Mouse (Mus musculus): ENCODE results near the gene Ankrd17.
A peak's percentile ranks its signal among the peaks of the same experiment; 100 is the strongest.

Ankrd17 gene

GRCm38 (mm10) chr5:90203168-90203567 is 163.2 kb downstream of the Ankrd17 start:
- DNase-seq: peak; percentile 27 to 50

DNA sequence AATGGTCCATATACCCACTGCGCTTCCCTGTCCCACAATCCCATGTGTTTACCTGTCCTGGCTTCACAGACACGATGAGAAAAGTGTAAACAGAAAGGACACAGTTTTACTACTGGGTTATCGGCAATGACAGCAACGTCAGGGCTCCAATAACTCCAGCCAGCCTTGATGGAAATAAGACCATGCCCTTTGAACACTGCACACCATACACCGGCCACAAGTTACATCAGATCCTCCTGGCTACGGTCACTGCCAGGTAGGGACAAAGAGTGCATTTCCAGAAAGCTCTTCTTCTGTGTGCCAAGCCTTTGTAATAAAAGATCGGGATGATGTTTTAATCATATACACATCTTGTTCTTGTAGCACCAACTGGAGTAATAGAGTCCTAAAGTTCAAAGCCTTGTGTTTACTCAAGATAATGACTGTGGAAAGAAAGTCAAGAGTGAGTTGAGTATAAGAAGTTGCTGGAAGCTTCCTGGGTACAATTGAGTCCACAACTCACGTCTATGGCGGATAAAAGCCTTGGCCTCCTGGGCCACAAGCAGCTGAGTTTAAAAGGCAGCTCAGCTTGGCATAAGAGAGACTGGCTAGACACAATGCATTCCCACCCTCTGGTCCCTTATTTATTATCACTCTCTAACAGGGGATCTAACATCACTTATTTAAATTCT is 163.8 kb downstream of the Ankrd17 start:
- no peak for DNase-seq

- no peak for DNase-seq
Observed at GRCm38 (mm10) chr5:90199922-90200632, 166.3 kb downstream of the Ankrd17 start.

- peak; percentile 33 to 57 for DNase-seq
Observed at GRCm38 (mm10) chr5:90194831-90195230, 171.5 kb downstream of the Ankrd17 start.

GRCm38 (mm10) chr5:90182782-90183181 is 183.6 kb downstream of the Ankrd17 start:
- no peak for DNase-seq

DNA sequence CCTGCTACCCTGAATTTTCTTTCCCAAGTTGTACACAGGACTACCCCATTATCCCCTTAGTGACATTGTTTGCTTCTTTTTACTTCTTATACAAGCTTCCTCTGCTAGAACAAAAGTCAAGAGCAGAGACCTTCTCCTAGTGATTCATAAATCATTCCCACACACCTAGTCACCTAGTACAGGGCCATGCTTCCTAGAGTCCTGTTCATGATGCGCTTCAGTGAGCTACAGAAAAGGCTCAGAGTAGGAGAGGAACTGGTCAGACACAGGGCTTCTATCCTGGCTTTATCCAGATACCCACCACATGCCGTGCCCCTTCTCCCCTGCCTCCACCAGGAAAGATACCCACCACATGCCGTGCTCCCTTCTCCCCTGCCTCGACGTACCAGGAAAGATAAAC is 187.3 kb downstream of the Ankrd17 start:
- DNase-seq: no peak

DNA sequence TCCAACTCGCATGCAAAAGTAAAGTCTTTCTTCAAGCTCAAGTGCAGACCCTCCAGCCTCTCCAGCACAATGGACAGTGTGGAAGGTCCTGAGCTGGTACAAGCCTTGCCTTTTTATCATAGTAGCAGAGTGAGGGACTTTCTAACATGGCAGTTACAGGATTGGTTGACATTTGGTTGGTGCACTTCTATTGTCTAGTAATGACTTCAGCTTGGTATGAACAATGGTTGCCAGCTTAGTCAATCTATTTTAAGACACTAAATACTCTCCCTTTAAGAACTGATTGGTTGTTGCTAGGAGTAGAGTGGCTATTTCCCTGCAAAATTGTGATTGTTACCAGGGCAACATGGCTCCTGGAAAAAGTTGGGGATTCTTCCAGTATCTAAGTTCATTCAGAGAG is 188.3 kb downstream of the Ankrd17 start:
- no peak for DNase-seq
